Mouse (Mus musculus) hindbrain, postnatal 0 days (tissue): ENCODE measurements at regions not wholly inside any gene's neighbourhood (a gene's known extent, or its start where the extent isn't known, plus 50 kb on each side); places are given as distances from the start of the nearest gene placed in this dataset.

Experiments
- ATAC-seq: fragments of 200-750 bp; cut with Nextera tagmentation; 2 replicates; pipeline ENCODE4 v1.8.0; 2017; ENCODE audit warnings: mild to moderate bottlenecking, moderate TSS enrichment, moderate library complexity
- DNase-seq: peaks from one replicate; pipeline ENCODE4 v3.0.0-alpha.2; 2015; ENCODE audit warnings: low spot score
- H3K27ac ChIP-seq: fragments of 300-500 bp; sonication (generic); 2 replicates; pipeline ENCODE4 v1.5.1; 2014; ENCODE audit warnings: mild to moderate bottlenecking
- H3K27me3 ChIP-seq: fragments of 300-500 bp; sonication (generic); 2 replicates; pipeline ENCODE4 v1.6.1; 2014; ENCODE audit warnings: low read length, mixed read lengths; ENCODE audit not compliant: insufficient read depth
- H3K36me3 ChIP-seq: fragments of 300-500 bp; sonication (generic); 2 replicates; pipeline ENCODE4 v1.6.1; 2014; ENCODE audit warnings: low read length, mixed read lengths; ENCODE audit not compliant: insufficient read depth
- H3K4me1 ChIP-seq: fragments of 300-500 bp; sonication (generic); 2 replicates; pipeline ENCODE4 v1.6.1; 2014; ENCODE audit warnings: antibody characterized with exemption, low read length, mixed read lengths; ENCODE audit not compliant: insufficient read depth
- H3K4me2 ChIP-seq: fragments of 300-500 bp; sonication (generic); 2 replicates; pipeline ENCODE4 v1.6.1; 2014; ENCODE audit warnings: low read depth, mild to moderate bottlenecking, low read length, moderate library complexity, mixed read lengths
- H3K4me3 ChIP-seq: fragments of 300-500 bp; sonication (generic); 2 replicates; pipeline ENCODE4 v1.5.1; 2014; ENCODE audit warnings: low read length
- H3K9ac ChIP-seq: fragments of 300-500 bp; sonication (generic); replicated peaks from 2 replicates; pipeline ENCODE4 v1.6.1; 2014; ENCODE audit warnings: mild to moderate bottlenecking, low read length, moderate library complexity, mixed read lengths
- H3K9me3 ChIP-seq: fragments of 300-500 bp; sonication (generic); 2 replicates; pipeline ENCODE4 v1.6.1; 2016; ENCODE audit warnings: low read length, mixed read lengths
- CTCF ChIP-seq: IDR thresholded peaks from 2 replicates; pipeline ENCODE4 v1.5.1; 2016; ENCODE audit warnings: antibody characterized with exemption, control low read depth, low read depth
- WGBS: fragments of 180-500 bp; shearing (Covaris S2); extraction: QIAGEN DNeasy Blood & Tissue Kit; methylation state at CpG from one replicate; pipeline ENCODE4 v1.1.7; 2014; 5-methylcytosine and 5-hydroxymethylcytosine counted together

DNA sequence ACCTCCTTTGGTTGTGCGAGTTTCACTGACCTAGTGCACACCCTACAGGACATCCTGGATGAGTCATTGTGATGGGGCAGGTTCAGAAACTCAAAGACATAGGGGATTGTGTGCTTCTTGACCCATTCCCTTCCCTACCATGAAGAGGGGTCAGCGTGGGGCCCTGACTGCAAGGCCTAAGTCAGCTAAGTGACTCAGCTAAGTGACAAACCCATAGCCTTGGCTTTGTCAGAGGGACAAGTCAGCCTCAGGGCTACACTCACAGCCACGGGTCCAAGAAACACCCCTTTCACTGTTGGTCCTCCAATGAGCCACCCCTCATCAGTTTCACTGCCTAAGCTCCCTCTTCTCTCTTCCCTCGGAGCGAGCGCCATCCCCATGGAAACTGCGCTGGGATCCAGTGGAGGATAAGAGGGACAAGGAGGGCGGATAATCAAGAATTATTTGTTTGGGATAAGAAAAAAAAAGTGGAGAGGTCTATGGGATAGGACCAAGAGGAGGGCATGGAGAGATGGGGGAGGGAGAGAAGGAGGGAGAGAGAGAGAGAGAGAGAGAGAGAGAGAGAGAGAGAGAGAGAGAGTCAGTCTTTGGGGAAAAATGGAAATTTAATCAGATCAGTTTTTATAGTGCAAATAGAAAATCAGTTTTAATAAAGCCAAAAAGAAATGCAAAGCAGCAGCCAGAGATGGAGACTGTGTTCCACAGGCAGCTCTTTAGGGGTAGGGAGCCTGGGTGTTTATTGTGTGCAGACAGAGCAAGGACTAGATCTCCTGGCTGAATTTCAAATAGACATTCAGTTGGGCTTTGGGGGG, 183.7 kb upstream of the 4931429L15Rik start:
- Histone ChIP-seq H3K4me3 (no peak overlapping the region), H3K27me3 (no peaks in the 10 kb centered on the region), H3K27ac (no peak overlapping the region), H3K4me1 (peaks cover 6% of the 10 kb centered on the region; the same call in 1 of the 2 replicates), H3K36me3 (no peaks in the 10 kb centered on the region), H3K4me2 (no peak overlapping the region), H3K9ac (no peak overlapping the region), H3K9me3 (no peaks in the 10 kb centered on the region)
- 38% methylated on average over 8 of the region's 8 CpGs for WGBS
- ATAC-seq (no peak), DNase-seq (no peak)
- TF ChIP-seq CTCF: no peak

DNA sequence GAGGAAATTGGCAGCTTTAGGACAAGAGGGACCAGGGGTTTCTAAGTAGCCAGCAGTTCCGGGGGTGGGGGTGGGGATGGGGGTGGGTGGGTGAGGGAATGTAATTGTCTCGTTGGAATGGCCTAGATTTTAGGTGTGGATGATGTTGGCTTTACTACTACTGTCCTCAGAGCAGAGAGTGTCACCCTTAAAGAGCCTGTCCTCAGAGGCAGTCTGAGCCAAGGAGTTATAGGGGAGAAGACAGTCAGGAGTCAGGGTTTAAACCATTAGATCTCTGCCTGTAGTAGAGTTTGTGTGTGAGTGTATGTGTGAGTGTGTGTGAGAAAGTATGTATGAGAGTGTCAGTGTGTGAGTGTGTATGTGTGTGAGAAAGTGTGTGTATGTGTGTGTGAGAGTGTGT, 179.6 kb upstream of the 4931429L15Rik start:
- Histone ChIP-seq H3K4me3 (no peak overlapping the region), H3K9ac (no peak overlapping the region), H3K9me3 (no peaks in the 10 kb centered on the region), H3K27me3 (no peaks in the 10 kb centered on the region), H3K4me1 (peaks cover 10% of the 10 kb centered on the region; the same call in 1 of the 2 replicates), H3K36me3 (no peaks in the 10 kb centered on the region), H3K27ac (no peak overlapping the region), H3K4me2 (no peak overlapping the region)
- no peak for ATAC-seq
- no peak for TF ChIP-seq CTCF
- DNase-seq: no peak
- 27% methylated on average over 2 of the region's 2 CpGs for WGBS

DNA sequence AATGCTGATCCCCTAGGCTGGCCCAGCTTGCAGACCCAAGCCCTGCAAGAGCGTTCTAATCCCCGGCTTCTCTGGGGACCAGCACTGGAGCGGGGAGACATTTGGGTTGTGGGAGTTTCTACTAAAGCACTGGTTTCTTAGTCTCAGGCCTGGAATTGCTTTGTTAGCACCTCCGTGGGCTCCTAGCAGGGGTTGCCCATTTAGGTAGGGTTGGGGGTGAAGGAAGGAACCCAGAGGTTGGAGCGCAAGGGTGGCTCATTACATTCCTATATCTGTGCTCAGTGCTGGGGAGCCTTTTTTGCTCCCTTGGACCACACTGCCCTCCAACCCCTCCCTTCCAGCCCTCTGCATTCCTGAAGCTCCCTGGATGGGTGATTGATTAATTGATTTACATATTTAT, 179.1 kb upstream of the 4931429L15Rik start:
- Histone ChIP-seq H3K27me3 (no peaks in the 10 kb centered on the region), H3K4me3 (no peak overlapping the region), H3K4me1 (peaks cover 10% of the 10 kb centered on the region; the same call in 1 of the 2 replicates), H3K27ac (no peak overlapping the region), H3K9me3 (no peaks in the 10 kb centered on the region), H3K9ac (no peak overlapping the region), H3K36me3 (no peaks in the 10 kb centered on the region), H3K4me2 (no peak overlapping the region)
- ATAC-seq (no peak), DNase-seq (no peak)
- WGBS: 57% methylated on average over 5 of the region's 5 CpGs
- TF ChIP-seq CTCF: no peak

DNA sequence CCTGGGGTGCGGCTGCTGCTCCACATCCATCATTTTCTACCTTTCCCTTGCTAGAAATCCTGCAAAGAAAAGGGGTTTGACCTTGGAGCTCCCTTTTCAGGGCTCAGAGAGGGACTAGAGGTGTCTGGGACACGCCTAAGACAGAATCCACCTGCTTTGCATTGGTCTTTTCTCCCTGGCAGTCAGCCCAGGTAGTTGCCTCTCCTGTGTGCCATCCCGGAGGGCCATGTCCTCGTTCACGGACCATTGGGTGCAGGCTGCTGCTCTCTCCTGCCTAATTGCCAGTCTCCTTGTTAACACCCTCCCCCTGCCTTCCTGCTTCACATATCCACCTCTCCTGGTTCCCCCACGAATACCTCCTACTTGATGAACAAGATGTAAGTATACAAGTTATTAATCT, 175.5 kb upstream of the 4931429L15Rik start:
- no peaks in the 10 kb centered on the region for H3K27me3 ChIP-seq
- H3K9me3 ChIP-seq: no peaks in the 10 kb centered on the region
- H3K36me3 ChIP-seq: no peaks in the 10 kb centered on the region
- H3K4me1 ChIP-seq: peaks cover 8% of the 10 kb centered on the region; the same call in 1 of the 2 replicates
- no peak overlapping the region for H3K9ac ChIP-seq
- H3K27ac ChIP-seq: no peak overlapping the region
- H3K4me3 ChIP-seq: no peak overlapping the region
- no peak for TF ChIP-seq CTCF
- peak; percentile 33 for DNase-seq
- H3K4me2 ChIP-seq: no peak overlapping the region
- ATAC-seq: no peak
- WGBS: 56% methylated on average over 6 of the region's 6 CpGs

DNA sequence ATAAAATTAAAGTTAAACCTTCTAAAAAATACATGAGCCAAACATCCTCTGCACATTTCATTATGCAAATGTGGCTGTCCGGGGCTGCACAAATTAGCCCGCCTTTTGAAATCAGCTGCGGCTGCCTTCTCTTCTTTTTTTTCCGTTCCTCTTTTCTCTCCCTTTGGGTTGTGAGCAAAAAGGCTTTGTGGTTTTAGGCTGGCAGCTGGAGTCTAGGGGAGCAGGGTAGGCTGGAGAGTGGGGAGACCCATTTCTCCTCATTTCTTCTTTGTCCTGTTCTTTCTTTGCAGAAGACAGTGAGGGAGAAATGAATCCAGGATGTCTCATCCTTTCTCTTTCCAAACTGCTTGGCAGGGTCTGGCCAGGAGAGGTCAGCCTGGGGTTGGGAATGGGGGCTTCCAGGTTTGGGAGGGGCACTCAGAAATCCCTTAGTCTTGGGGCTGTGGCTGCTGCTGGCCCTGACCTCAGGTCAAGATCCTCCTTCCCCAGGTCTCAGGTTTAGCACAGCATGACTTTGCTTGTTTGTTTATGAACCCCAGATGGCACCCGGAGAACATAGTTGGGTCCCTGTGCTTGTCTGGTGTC, 163.2 kb upstream of the 4931429L15Rik start:
- Histone ChIP-seq H3K36me3 (no peaks in the 10 kb centered on the region), H3K27ac (no peak overlapping the region), H3K27me3 (no peaks in the 10 kb centered on the region), H3K4me1 (peaks cover 11% of the 10 kb centered on the region), H3K4me2 (no peak overlapping the region), H3K9ac (no peak overlapping the region), H3K9me3 (no peaks in the 10 kb centered on the region), H3K4me3 (no peak overlapping the region)
- TF ChIP-seq CTCF: peak; percentile 57
- DNase-seq (peak; percentile 44), ATAC-seq (no peak)
- 16% methylated on average over 5 of the region's 5 CpGs for WGBS

DNA sequence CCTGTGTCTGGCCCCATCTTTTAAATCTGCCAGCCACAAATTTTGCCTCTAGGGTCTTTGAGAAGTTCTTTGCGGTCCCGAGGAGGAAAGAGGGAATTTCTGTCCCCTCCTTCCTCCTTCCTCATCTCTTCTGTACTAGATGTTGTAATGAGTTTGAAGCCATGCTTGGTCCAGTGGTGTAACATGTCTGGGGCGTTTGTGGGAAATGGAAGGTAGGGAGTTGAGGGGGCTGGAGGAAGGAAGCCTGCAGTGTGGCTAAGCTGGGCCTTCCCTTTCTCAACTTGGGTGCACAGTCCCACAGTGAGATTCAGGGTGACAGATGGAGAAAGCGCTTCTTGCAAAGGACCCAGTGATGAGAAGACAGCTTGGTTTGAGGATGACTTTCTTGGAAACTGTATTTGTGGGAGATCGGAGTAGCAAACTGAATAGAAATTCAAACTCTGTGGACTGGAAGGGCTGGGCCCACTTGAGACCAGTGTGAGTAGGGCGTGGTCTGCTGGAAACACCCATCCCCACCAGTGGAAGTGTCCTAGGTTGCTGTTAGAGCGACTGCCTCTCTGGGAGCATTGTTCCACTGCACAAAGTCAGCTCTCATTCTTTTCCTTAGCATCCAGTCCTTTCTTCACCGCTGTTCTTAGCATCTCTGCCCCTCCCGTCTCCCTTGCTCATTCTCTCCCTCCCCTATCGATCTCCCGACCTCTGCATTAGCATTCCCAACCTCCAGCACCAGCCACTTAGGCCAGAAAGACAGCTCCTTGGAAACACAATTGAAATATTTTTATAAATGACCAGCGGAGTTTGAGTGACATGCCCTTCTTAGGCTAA, 162.5 kb upstream of the 4931429L15Rik start:
- TF ChIP-seq CTCF: no peak
- no peak for DNase-seq
- Histone ChIP-seq H3K9ac (no peak overlapping the region), H3K27me3 (no peaks in the 10 kb centered on the region), H3K9me3 (no peaks in the 10 kb centered on the region), H3K36me3 (no peaks in the 10 kb centered on the region), H3K4me2 (no peak overlapping the region), H3K4me3 (no peak overlapping the region), H3K27ac (no peak overlapping the region), H3K4me1 (peaks cover 11% of the 10 kb centered on the region)
- no peak for ATAC-seq
- 45% methylated on average over 12 of the region's 12 CpGs for WGBS
